Mouse (Mus musculus) CH12.LX (cell line): ENCODE data around the gene Fam213b.

Experiments used
- CHD1 ChIP-seq: IDR thresholded peaks from 2 replicates; pipeline ENCODE4 v1.6.1; 2012; ENCODE audit warnings: low read depth, low read length, improper control_type of control experiment, inconsistent platforms
- EP300 ChIP-seq: IDR thresholded peaks from 2 replicates; pipeline ENCODE4 v1.6.1; 2011; ENCODE audit warnings: low read length, improper control_type of control experiment
- JUND ChIP-seq: conservative IDR thresholded peaks from 2 replicates; pipeline ENCODE4 v1.6.1; 2011; ENCODE audit warnings: low read depth, low read length, improper control_type of control experiment
- MAX ChIP-seq: IDR thresholded peaks from 2 replicates; pipeline ENCODE4 v1.6.1; 2011; ENCODE audit warnings: low read length, improper control_type of control experiment
- NELFE ChIP-seq: IDR thresholded peaks from 2 replicates; pipeline ENCODE4 v1.6.1; 2011; ENCODE audit warnings: low read depth, low read length, improper control_type of control experiment
- UBTF ChIP-seq: IDR thresholded peaks from 2 replicates; pipeline ENCODE4 v1.6.1; 2012; ENCODE audit warnings: low read depth, mild to moderate bottlenecking, inconsistent platforms, low read length, improper control_type of control experiment, moderate library complexity
- USF1 ChIP-seq: IDR thresholded peaks from 2 replicates; pipeline ENCODE4 v1.6.1; 2014; ENCODE audit warnings: low read depth, mild to moderate bottlenecking, inconsistent platforms, low read length, improper control_type of control experiment
- ZC3H11A ChIP-seq: IDR thresholded peaks from 2 replicates; pipeline ENCODE4 v1.6.1; 2012; ENCODE audit warnings: low read depth, mild to moderate bottlenecking, inconsistent platforms, low read length, improper control_type of control experiment

GRCm38 (mm10) chr4:154863436-154863935 lies 35.4 kb downstream of the Fam213b start:
- no peak for TF ChIP-seq EP300
- no peak for TF ChIP-seq JUND
- no peak for TF ChIP-seq NELFE
- TF ChIP-seq MAX, result no peak
- TF ChIP-seq USF1, result no peak
- TF ChIP-seq ZC3H11A, result no peak
- no peak for TF ChIP-seq CHD1
- TF ChIP-seq UBTF, result no peak
